Mouse (Mus musculus): Measurements from ENCODE around the gene Kmt2e. TPM values are rescaled to one million over a fixed set of nuclear protein-coding genes. Genes with fewer than 3 reads are reported as not detected.

Gene Kmt2e
- polyA plus RNA-seq (2017; shearing (Covaris generic)), result 293 TPM

DNA sequence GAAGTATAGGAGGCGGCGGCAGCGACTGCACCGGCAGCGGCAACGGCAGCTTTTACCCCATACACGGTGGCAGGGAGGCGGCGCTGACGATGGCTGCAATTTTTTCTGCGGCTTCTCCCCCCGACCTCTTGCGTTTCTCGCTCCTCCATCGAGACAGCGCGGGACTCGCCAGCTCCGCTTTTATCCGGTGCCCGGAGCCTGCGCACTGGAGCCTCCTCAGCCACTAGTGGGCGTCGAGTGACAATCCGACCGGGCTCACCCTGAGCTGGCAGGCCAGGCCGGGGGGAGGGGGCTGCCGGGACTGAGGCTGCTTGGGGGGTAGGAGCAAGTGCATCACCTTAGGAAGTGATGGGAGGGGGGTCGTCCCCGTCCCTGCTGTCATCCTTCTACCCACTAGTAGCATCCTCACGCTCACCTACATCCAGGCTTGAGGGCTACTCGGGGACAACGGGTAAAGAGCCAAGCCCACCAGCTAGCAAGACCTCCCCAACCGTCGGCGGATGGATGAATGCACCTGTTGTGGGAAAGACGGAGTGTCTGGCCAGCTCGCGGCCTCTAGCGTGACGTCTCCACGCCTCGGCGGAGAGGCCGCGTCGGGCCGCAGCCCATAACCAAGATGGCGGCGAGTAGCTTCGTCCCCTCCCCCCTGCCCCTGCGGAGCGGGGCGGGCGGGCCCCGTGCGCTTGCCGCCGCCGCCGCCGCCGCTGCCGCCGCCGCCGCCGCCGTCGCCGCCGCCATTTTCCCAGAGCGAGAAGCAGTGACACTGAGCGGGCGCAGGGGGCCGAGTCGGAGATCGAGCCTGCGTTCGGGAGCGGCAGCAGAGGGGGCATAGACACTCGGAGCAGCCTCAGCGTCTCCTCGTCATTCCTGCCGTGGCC, at the start of gene Kmt2e:
TSS of gene Kmt2e (plus strand) at position 722 of the 878 bp plus-strand sequence.

Measured in inflammation-experienced regulatory T-cells, adult 16 weeks (primary cell).